Mouse (Mus musculus) forebrain, embryonic 11.5 days (tissue): Measurements from ENCODE around the gene Akap2. TPM values are rescaled to one million over a fixed set of nuclear protein-coding genes. Genes with fewer than 3 reads are reported as not detected.
"Not testable (repeated sequence)": the region's sequence is repeated elsewhere in the genome, so short reads cannot be mapped to it uniquely, and the experiment has no call there.

Experiments used
- ATAC-seq: fragments of 200-750 bp; cut with Nextera tagmentation; replicated peaks from 2 replicates; pipeline ENCODE4 v1.8.0; 2017; ENCODE audit warnings: moderate TSS enrichment; ENCODE audit not compliant: low FRiP score
- DNase-seq: peaks from one replicate; pipeline ENCODE4 v3.0.0-alpha.2; 2017; ENCODE audit warnings: low spot score
- H3K27ac ChIP-seq: fragments of 300-500 bp; sonication (generic); 2 replicates; pipeline ENCODE4 v1.5.1; 2014; ENCODE audit warnings: low read depth, low read length
- H3K27me3 ChIP-seq: fragments of 300-500 bp; sonication (generic); 2 replicates; pipeline ENCODE4 v1.6.1; 2014; ENCODE audit warnings: mild to moderate bottlenecking, low read length, mixed read lengths; ENCODE audit not compliant: control insufficient read depth, insufficient read depth
- H3K36me3 ChIP-seq: fragments of 300-500 bp; sonication (generic); 2 replicates; pipeline ENCODE4 v1.6.1; 2014; ENCODE audit warnings: mild to moderate bottlenecking, low read length, moderate library complexity, mixed read lengths; ENCODE audit not compliant: control insufficient read depth, insufficient read depth
- H3K4me1 ChIP-seq: fragments of 300-500 bp; sonication (generic); replicated peaks from 2 replicates; pipeline ENCODE4 v1.6.1; 2014; ENCODE audit warnings: low read length, mixed read lengths; ENCODE audit not compliant: control insufficient read depth, insufficient read depth
- H3K4me2 ChIP-seq: fragments of 300-500 bp; sonication (generic); 2 replicates; pipeline ENCODE4 v1.6.1; 2014; ENCODE audit warnings: low read depth, mild to moderate bottlenecking, low read length, moderate library complexity, mixed read lengths; ENCODE audit not compliant: severe bottlenecking
- H3K4me3 ChIP-seq: fragments of 300-500 bp; sonication (generic); 2 replicates; pipeline ENCODE4 v1.5.1; 2014; ENCODE audit warnings: low read depth, low read length
- H3K9ac ChIP-seq: fragments of 300-500 bp; sonication (generic); 2 replicates; pipeline ENCODE4 v1.6.1; 2014; ENCODE audit warnings: low read length
- H3K9me3 ChIP-seq: fragments of 300-500 bp; sonication (generic); 2 replicates; pipeline ENCODE4 v1.6.1; 2016; ENCODE audit warnings: low read length, mixed read lengths; ENCODE audit not compliant: control insufficient read depth
- WGBS: fragments of 180-500 bp; shearing (Covaris S2); extraction: QIAGEN DNeasy Blood & Tissue Kit; methylation state at CpG from one replicate; pipeline ENCODE4 v1.1.7; 2014; 5-methylcytosine and 5-hydroxymethylcytosine counted together
- polyA plus RNA-seq: library from polyadenylated mRNA; unstranded; fragments of >200 nt; fragmentation: Nextera tagmentation; extraction: Ambion mirVana; gene quantifications from 2 replicates; pipeline ENCODE4 v1.2.1, GENCODE M21; 2014

Akap2 gene
- polyA plus RNA-seq, 1 experiment from 2014 or later = 15.5 TPM

DNA sequence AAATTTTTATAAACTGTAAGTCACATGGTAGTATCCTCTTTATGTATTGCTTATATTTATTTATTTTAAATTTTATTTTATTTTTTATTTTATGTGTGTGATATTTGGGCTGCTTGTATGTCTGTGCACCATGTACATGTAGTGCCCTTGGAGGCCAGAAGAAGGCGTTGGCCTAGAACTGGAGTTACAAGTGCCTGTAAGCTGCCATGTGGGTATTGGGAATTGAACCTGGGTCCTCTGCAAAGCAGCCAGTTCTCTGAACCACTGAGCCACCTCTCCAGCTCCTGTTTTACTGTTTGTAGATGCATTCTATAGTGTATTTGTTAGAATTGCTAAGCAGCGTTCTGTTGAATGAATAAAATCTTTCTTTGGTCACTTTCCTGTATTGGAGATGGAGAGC is 170.8 kb downstream of the Akap2 start:
- Histone ChIP-seq H3K4me2 (no peak overlapping the region), H3K4me3 (no peak overlapping the region), H3K4me1 (peaks cover 9% of the 10 kb centered on the region; the same call in 1 of the 2 replicates), H3K27me3 (no peaks in the 10 kb centered on the region), H3K9ac (no peak overlapping the region), H3K9me3 (no peaks in the 10 kb centered on the region), H3K27ac (no peak overlapping the region), H3K36me3 (no peaks in the 10 kb centered on the region)
- ATAC-seq = no peak
- WGBS = 93% methylated on average over 2 of the region's 2 CpGs
- no peak for DNase-seq

DNA sequence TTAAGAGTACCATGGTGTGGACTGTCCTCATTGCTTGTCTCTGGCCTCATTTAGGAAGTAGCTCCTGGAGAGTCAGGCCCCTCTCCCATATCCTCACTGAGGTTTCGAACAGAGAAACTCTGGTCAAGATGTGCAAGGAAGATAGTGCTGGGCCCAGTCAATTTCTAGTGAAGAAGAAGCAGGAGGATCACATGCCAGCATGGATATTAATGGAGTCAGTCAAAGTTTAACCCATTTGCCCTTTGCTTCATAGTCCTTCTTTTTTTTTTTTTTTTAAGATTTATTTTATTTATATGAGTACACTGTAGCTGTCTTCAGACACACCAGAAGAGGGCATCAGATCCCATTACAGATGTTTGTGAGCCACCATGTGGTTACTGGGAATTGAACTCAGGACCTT is 171.5 kb downstream of the Akap2 start:
- H3K36me3 ChIP-seq = not testable (repeated sequence)
- 96% methylated on average over 1 of the region's 1 CpGs for WGBS

GRCm38 (mm10) chr4:57889773-57890172 is 172.3 kb downstream of the Akap2 start:
- no peaks in the 10 kb centered on the region for H3K36me3 ChIP-seq
- no peak overlapping the region for H3K4me3 ChIP-seq
- H3K4me2 ChIP-seq = no peak overlapping the region
- WGBS = 85% methylated on average over 8 of the region's 8 CpGs
- DNase-seq = no peak
- no peak overlapping the region for H3K27ac ChIP-seq
- no peak for ATAC-seq
- no peak overlapping the region for H3K9ac ChIP-seq
- H3K4me1 ChIP-seq = peaks cover 9% of the 10 kb centered on the region; the same call in 1 of the 2 replicates
- H3K27me3 ChIP-seq = no peaks in the 10 kb centered on the region
- no peaks in the 10 kb centered on the region for H3K9me3 ChIP-seq

More for the DNA sequence above, 171.5 kb downstream of the Akap2 start:
- H3K4me3 ChIP-seq, DNase-seq, H3K4me2 ChIP-seq, ATAC-seq, H3K27ac ChIP-seq, H3K4me1 ChIP-seq, H3K27me3 ChIP-seq, H3K9ac ChIP-seq, H3K9me3 ChIP-seq: not testable (repeated sequence)

DNA sequence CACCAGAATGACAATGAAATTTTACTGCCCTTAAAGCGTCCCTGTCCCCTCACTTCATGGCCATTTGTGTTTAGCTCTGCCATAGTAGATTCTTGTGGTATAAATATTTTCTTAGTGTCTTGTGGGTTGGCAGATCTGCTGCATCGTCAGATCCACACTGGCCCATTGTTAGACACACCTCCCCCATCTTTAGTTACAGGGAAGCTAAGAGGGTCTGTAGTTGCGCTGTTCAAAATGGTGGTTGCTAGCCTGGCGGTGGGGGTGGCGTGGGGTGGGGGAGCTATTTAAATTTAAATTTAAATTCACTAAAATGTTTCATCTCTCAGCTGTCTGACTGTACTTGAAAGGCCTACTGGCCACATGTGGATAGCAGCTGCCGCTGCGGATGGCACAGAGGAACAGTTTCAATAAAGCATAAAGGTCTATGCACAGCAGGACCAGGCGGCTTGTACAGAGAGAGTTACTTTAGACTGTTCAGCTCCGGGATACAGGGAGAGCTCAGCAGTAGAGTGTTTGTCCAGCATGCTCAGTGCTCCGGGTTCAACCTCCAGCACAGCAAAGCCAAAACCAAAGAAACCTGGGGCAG is 174.6 kb downstream of the Akap2 start:
- no peaks in the 10 kb centered on the region for H3K27me3 ChIP-seq
- DNase-seq = no peak
- WGBS = 60% methylated on average over 10 of the region's 10 CpGs
- H3K27ac ChIP-seq = no peak overlapping the region
- H3K4me3 ChIP-seq = no peak overlapping the region
- H3K9ac ChIP-seq = no peak overlapping the region
- H3K4me2 ChIP-seq = no peak overlapping the region
- ATAC-seq = peak; percentile 51; the same call in 1 of the 2 replicates
- no peaks in the 10 kb centered on the region for H3K9me3 ChIP-seq
- H3K36me3 ChIP-seq = no peaks in the 10 kb centered on the region
- peaks cover 9% of the 10 kb centered on the region; the same call in 1 of the 2 replicates for H3K4me1 ChIP-seq

GRCm38 (mm10) chr4:57895140-57895539 is 177.7 kb downstream of the Akap2 start:
- ATAC-seq (no peak), DNase-seq (peak; percentile 43)
- H3K27me3 ChIP-seq = no peaks in the 10 kb centered on the region
- no peak overlapping the region for H3K4me3 ChIP-seq
- H3K4me1 ChIP-seq = peaks cover 9% of the 10 kb centered on the region; the same call in 1 of the 2 replicates
- H3K4me2 ChIP-seq = no peak overlapping the region
- 19% methylated on average over 5 of the region's 5 CpGs for WGBS
- H3K9ac ChIP-seq = no peak overlapping the region
- H3K36me3 ChIP-seq = no peaks in the 10 kb centered on the region
- no peaks in the 10 kb centered on the region for H3K9me3 ChIP-seq
- H3K27ac ChIP-seq = no peak overlapping the region

GRCm38 (mm10) chr4:57895902-57896301 is 178.4 kb downstream of the Akap2 start:
- Histone ChIP-seq H3K4me1 (peaks cover 9% of the 10 kb centered on the region; the same call in 1 of the 2 replicates), H3K9ac (no peak overlapping the region), H3K4me2 (no peak overlapping the region), H3K27me3 (no peaks in the 10 kb centered on the region), H3K27ac (no peak overlapping the region), H3K4me3 (no peak overlapping the region), H3K9me3 (no peaks in the 10 kb centered on the region), H3K36me3 (no peaks in the 10 kb centered on the region)
- 71% methylated on average over 6 of the region's 6 CpGs for WGBS
- no peak for ATAC-seq
- DNase-seq = peak; percentile 17

- Histone ChIP-seq H3K27ac (no peak overlapping the region), H3K9me3 (no peaks in the 10 kb centered on the region), H3K4me2 (no peak overlapping the region), H3K27me3 (no peaks in the 10 kb centered on the region), H3K36me3 (no peaks in the 10 kb centered on the region), H3K4me3 (no peak overlapping the region), H3K4me1 (0 out of 2 replicates have a peak, but pooled peaks cover 4% of the 10 kb centered on the region), H3K9ac (no peak overlapping the region)
- 67% methylated on average over 3 of the region's 3 CpGs for WGBS
- ATAC-seq = no peak
- DNase-seq = no peak
Observed at GRCm38 (mm10) chr4:57896631-57897030, 179.2 kb downstream of the Akap2 start.

GRCm38 (mm10) chr4:57901210-57901609 is 183.8 kb downstream of the Akap2 start:
- Histone ChIP-seq H3K9me3 (no peaks in the 10 kb centered on the region), H3K4me2 (no peak overlapping the region), H3K4me3 (no peak overlapping the region), H3K9ac (no peak overlapping the region), H3K27me3 (no peaks in the 10 kb centered on the region), H3K4me1 (no peaks in the 10 kb centered on the region; the same call in 1 of the 2 replicates), H3K27ac (no peak overlapping the region), H3K36me3 (no peaks in the 10 kb centered on the region)
- DNase-seq (peak; percentile 68), ATAC-seq (0 out of 2 replicates have a peak, but pooled peaks have one; percentile 61)
- 11% methylated on average over 4 of the region's 4 CpGs for WGBS

DNA sequence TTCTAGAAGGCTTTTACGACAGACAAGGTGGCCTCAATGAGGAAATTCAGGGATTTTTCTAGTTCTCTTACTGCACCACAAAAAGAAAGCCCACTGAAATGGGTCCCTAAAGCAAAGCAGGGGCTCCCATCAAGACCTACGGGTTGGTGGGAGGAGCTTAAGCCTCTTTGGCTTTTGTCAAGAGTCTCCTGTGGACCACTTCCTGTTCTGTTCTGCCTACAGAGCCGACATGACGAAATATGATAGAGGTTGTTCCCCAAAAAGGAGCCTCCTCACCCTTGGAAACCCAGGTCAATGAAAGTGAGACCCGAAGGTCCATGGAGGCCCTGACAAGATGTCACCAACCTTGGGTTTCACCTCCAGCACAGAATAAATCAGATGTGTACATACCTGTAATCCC is 185.2 kb downstream of the Akap2 start:
- 85% methylated on average over 5 of the region's 5 CpGs for WGBS
- H3K9ac ChIP-seq = no peak overlapping the region
- DNase-seq = no peak
- no peak overlapping the region for H3K4me3 ChIP-seq
- no peaks in the 10 kb centered on the region for H3K9me3 ChIP-seq
- no peaks in the 10 kb centered on the region; the same call in 1 of the 2 replicates for H3K4me1 ChIP-seq
- H3K36me3 ChIP-seq = no peaks in the 10 kb centered on the region
- ATAC-seq = no peak
- no peaks in the 10 kb centered on the region for H3K27me3 ChIP-seq
- no peak overlapping the region for H3K27ac ChIP-seq
- H3K4me2 ChIP-seq = no peak overlapping the region
